In the genomic region with DNA sequence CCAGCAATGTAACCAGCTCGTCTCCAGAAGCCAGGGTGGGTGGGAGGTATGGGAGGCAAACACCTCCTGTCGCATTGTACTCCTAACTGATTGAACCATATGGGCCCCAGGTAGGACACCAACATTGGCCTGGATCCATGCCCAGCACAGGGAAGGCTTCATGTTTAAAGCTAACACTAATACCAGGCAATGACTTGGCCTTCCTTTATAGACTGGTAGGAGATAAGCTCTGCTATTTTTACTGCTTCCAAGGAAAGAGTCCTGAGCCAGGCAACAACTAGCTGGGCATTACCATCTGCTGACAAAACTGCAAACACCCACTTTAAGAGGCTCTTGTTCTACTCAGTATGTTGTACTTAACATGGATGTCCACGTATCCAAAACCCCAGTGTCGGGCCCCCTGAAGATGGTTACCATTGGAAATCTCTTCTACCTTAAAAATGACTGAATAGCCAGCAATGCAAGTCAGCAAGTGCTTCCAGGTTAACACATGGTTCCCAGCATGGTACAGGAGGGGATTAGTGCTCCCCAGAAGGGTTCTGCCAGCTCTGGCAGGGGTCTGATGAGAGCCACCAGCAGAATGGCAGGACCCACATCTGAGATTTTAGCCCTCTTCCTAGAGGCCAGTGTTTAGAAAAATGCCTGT, we compare ENCODE assay signal across 22 mouse cellular contexts. TPM values are rescaled to one million over a fixed set of nuclear protein-coding genes. Genes with fewer than 3 reads are reported as not detected.
DNase-seq lines count a peak whose midpoint lies in the region; ATAC-seq and TF ChIP-seq lines count a peak whose summit lies in the region.
"Had no signal": no experiment of that assay in that cellular context is flagged by ENCODE, and none has a peak within 500 bp of the region (broad histone marks: within the 10 kb centered on the region; RNA-seq: fewer than 3 reads in every experiment).

No protein-coding gene starts in this region.

- ATAC-seq in frontal cortex, adult (ENCODE audit: low TSS enrichment), result peak; percentile 74
- ATAC-seq in midbrain, postnatal 0 days (ENCODE audit: low FRiP score), result no peak
- no peak for ATAC-seq in midbrain, embryonic 15.5 days (replicated peaks)
- ATAC-seq in heart, embryonic 11.5 days (replicated peaks; ENCODE audit: insufficient number of reproducible peaks, low FRiP score, low TSS enrichment), result no peak
- ATAC-seq: forebrain, embryonic 13.5 days; liver, postnatal 0 days had no signal

- no peak overlapping the region for H3K27ac ChIP-seq in midbrain, postnatal 0 days (ENCODE audit: low read depth, low read length)
- H3K27ac ChIP-seq in midbrain, embryonic 15.5 days, result no peak overlapping the region
- no peak overlapping the region for H3K27ac ChIP-seq in heart, embryonic 11.5 days (ENCODE audit: low read depth, low read length)
- H3K27ac ChIP-seq: embryonic facial prominence, embryonic 10.5 days; forebrain, embryonic 13.5 days; hindbrain, embryonic 15.5 days; neural tube, embryonic 12.5 days had no signal

- H3K4me3 ChIP-seq in midbrain, postnatal 0 days (ENCODE audit: low read depth, low read length), result no peak overlapping the region
- no peak overlapping the region for H3K4me3 ChIP-seq in midbrain, embryonic 15.5 days
- H3K4me3 ChIP-seq in heart, embryonic 11.5 days (ENCODE audit: low read depth, low read length), result no peak overlapping the region
- H3K4me3 ChIP-seq: embryonic facial prominence, embryonic 10.5 days; forebrain, embryonic 13.5 days; heart, embryonic 12.5 days; hindbrain, embryonic 15.5 days; neural tube, embryonic 12.5 days had no signal

- no peak for TF ChIP-seq CTCF in midbrain, postnatal 0 days (IDR thresholded peaks at IDR 0.05)

- peaks cover 53% of the 10 kb centered on the region for H3K36me3 ChIP-seq in midbrain, postnatal 0 days (ENCODE audit: insufficient read depth, low read length)
- H3K36me3 ChIP-seq in midbrain, embryonic 15.5 days (replicated peaks), result peaks cover 30% of the 10 kb centered on the region
- peaks cover 7% of the 10 kb centered on the region for H3K36me3 ChIP-seq in heart, embryonic 11.5 days (ENCODE audit: control insufficient read depth, insufficient read depth, low read length)

- H3K9me3 ChIP-seq in midbrain, postnatal 0 days (ENCODE audit: low read length), result no peaks in the 10 kb centered on the region
- H3K9me3 ChIP-seq in midbrain, embryonic 15.5 days, result no peaks in the 10 kb centered on the region
- no peaks in the 10 kb centered on the region for H3K9me3 ChIP-seq in heart, embryonic 11.5 days (replicated peaks; ENCODE audit: control insufficient read depth, low read length)
- H3K9me3 ChIP-seq: embryonic facial prominence, embryonic 10.5 days; forebrain, embryonic 13.5 days; hindbrain, embryonic 15.5 days had no signal

- no peaks in the 10 kb centered on the region for H3K4me1 ChIP-seq in midbrain, postnatal 0 days (ENCODE audit: insufficient read depth, low read length)
- no peaks in the 10 kb centered on the region for H3K4me1 ChIP-seq in midbrain, embryonic 15.5 days
- H3K4me1 ChIP-seq in heart, embryonic 11.5 days (ENCODE audit: control insufficient read depth, insufficient read depth, low read length), result no peaks in the 10 kb centered on the region
- H3K4me1 ChIP-seq: embryonic facial prominence, embryonic 10.5 days; forebrain, embryonic 13.5 days; heart, embryonic 12.5 days; hindbrain, embryonic 15.5 days; neural tube, embryonic 12.5 days had no signal

- no peak overlapping the region for H3K4me2 ChIP-seq in midbrain, postnatal 0 days (ENCODE audit: low read depth, low read length, poor library complexity, severe bottlenecking)
- no peak overlapping the region for H3K4me2 ChIP-seq in midbrain, embryonic 15.5 days
- H3K4me2 ChIP-seq in heart, embryonic 11.5 days, result no peak overlapping the region
- H3K4me2 ChIP-seq: forebrain, embryonic 13.5 days; heart, embryonic 12.5 days; hindbrain, embryonic 15.5 days; neural tube, embryonic 12.5 days had no signal

- DNase-seq in frontal cortex, postnatal 36 days (ENCODE audit: low spot score in 2 of 2), result no peak
- DNase-seq in midbrain, postnatal 0 days (ENCODE audit: low spot score), result peak; percentile 15
- DNase-seq in cerebellum, postnatal 14 days, result peak; percentile 87 to 95
- DNase-seq in spleen, postnatal 10 days (ENCODE audit: low spot score in 2 of 2), result no peak
- DNase-seq in heart, adult 9 months (ENCODE audit: low spot score in 2 of 2), result no peak
- DNase-seq: gastrocnemius, postnatal 36 days; kidney, adult 2 months; kidney, postnatal 36 days; liver, postnatal 0 days; lung, postnatal 36 days had no signal

- 91% methylated on average over 4 of the region's 4 CpGs for WGBS in midbrain, postnatal 0 days
- WGBS in midbrain, embryonic 15.5 days, result 91% methylated on average over 4 of the region's 4 CpGs
- WGBS in heart, embryonic 11.5 days (ENCODE audit: insufficient replicate concordance), result 85% methylated on average over 4 of the region's 4 CpGs

- no peaks in the 10 kb centered on the region for H3K27me3 ChIP-seq in midbrain, postnatal 0 days (ENCODE audit: insufficient read depth, low read length)
- H3K27me3 ChIP-seq in midbrain, embryonic 15.5 days (replicated peaks), result no peaks in the 10 kb centered on the region
- H3K27me3 ChIP-seq in heart, embryonic 11.5 days (ENCODE audit: control insufficient read depth, insufficient read depth, low read length), result no peaks in the 10 kb centered on the region
- H3K27me3 ChIP-seq: forebrain, embryonic 13.5 days; heart, embryonic 12.5 days; hindbrain, embryonic 15.5 days; neural tube, embryonic 12.5 days had no signal

- no peak overlapping the region for H3K9ac ChIP-seq in midbrain, postnatal 0 days (replicated peaks; ENCODE audit: low read length, poor library complexity, severe bottlenecking)
- H3K9ac ChIP-seq in midbrain, embryonic 15.5 days, result no peak overlapping the region
- no peak overlapping the region for H3K9ac ChIP-seq in heart, embryonic 11.5 days (ENCODE audit: low read depth, low read length)
- H3K9ac ChIP-seq: forebrain, embryonic 13.5 days; heart, embryonic 12.5 days; hindbrain, embryonic 15.5 days; liver, postnatal 0 days; neural tube, embryonic 12.5 days had no signal

RNA-seq across cellular contexts. Expression of a gene that starts 32.2 kb away (rescaled TPM):
- total RNA-seq in midbrain, postnatal 0 days (2014; rRNA removed), result 20.0 and 23.6 TPM in 2 replicates
- polyA plus RNA-seq in midbrain, postnatal 0 days (2015; fragmentation: Nextera tagmentation; extraction: Ambion mirVana), result 6.7 and 7.8 TPM in 2 replicates
- 12.5 and 13.4 TPM in 2 replicates for polyA plus RNA-seq in midbrain, embryonic 15.5 days (2015; fragmentation: Nextera tagmentation; extraction: Ambion mirVana)
- 3.4 and 3.7 TPM in 2 replicates for polyA plus RNA-seq in heart, embryonic 11.5 days (2014; fragmentation: Nextera tagmentation; extraction: Ambion mirVana)

RNA-seq across cellular contexts. Expression of a gene that starts 35.1 kb away (rescaled TPM):
- total RNA-seq in midbrain, postnatal 0 days (2014; rRNA removed), result 0.16 and 0.38 TPM in 2 replicates
- polyA plus RNA-seq in midbrain, postnatal 0 days (2015; fragmentation: Nextera tagmentation; extraction: Ambion mirVana), result 0.14 TPM in 1 of 2 replicates, not detected in the other
- 0.20 and 0.21 TPM in 2 replicates for polyA plus RNA-seq in midbrain, embryonic 15.5 days (2015; fragmentation: Nextera tagmentation; extraction: Ambion mirVana)
- not detected in 2 replicates for polyA plus RNA-seq in heart, embryonic 11.5 days (2014; fragmentation: Nextera tagmentation; extraction: Ambion mirVana)
- total RNA-seq: gastrocnemius, postnatal 36 days; heart, postnatal 25 days; MEL; monocyte, adult 5-6 weeks had no signal
- polyA plus RNA-seq: embryonic facial prominence, embryonic 10.5 days; heart, embryonic 12.5 days; kidney, adult 2 months; limb, embryonic 14.5 days; liver, postnatal 0 days; neural tube, embryonic 12.5 days had no signal

Comparison
In these comparisons a context has a peak if more than half of its experiments do, and no peak if none do; other contexts are left out.
1. DNase-seq: peak in midbrain, postnatal 0 days (single experiment) and cerebellum, postnatal 14 days (2 of 2); none in frontal cortex, postnatal 36 days (0 of 2), spleen, postnatal 10 days (0 of 2) and heart, adult 9 months (0 of 2).